23 mouse cellular contexts compared by ENCODE assay signal in genomic region chr13:92464698-92465097, GRCm38 (mm10). TPM values are rescaled to one million over a fixed set of nuclear protein-coding genes. Genes with fewer than 3 reads are reported as not detected.
"Had no signal": no experiment of that assay in that cellular context is flagged by ENCODE, and none has a peak within 500 bp of the region (broad histone marks: within the 10 kb centered on the region; RNA-seq: fewer than 3 reads in every experiment).

No protein-coding gene starts in this region.

- H3K36me3 ChIP-seq: limb, embryonic 12.5 days; limb, embryonic 15.5 days; liver, embryonic 13.5 days; midbrain, embryonic 15.5 days had no signal

- H3K4me3 ChIP-seq: limb, embryonic 12.5 days; limb, embryonic 15.5 days; liver, embryonic 13.5 days; midbrain, embryonic 12.5 days; midbrain, embryonic 15.5 days; neural tube, embryonic 12.5 days; neural tube, embryonic 15.5 days had no signal

- H3K4me1 ChIP-seq: limb, embryonic 12.5 days; limb, embryonic 15.5 days; liver, embryonic 13.5 days; midbrain, embryonic 12.5 days; midbrain, embryonic 15.5 days; neural tube, embryonic 12.5 days; neural tube, embryonic 15.5 days had no signal

- H3K9ac ChIP-seq: limb, embryonic 12.5 days; limb, embryonic 15.5 days; liver, embryonic 13.5 days; midbrain, embryonic 12.5 days; midbrain, embryonic 15.5 days; neural tube, embryonic 12.5 days; neural tube, embryonic 15.5 days had no signal

- H3K4me2 ChIP-seq: limb, embryonic 12.5 days; limb, embryonic 15.5 days; liver, embryonic 13.5 days; midbrain, embryonic 12.5 days; midbrain, embryonic 15.5 days; neural tube, embryonic 12.5 days; neural tube, embryonic 15.5 days had no signal

- H3K27ac ChIP-seq: kidney, postnatal 0 days; limb, embryonic 12.5 days; limb, embryonic 15.5 days; liver, embryonic 13.5 days; midbrain, embryonic 12.5 days; midbrain, embryonic 15.5 days; neural tube, embryonic 12.5 days; neural tube, embryonic 15.5 days had no signal

- H3K9me3 ChIP-seq: limb, embryonic 12.5 days; limb, embryonic 15.5 days; liver, embryonic 13.5 days; midbrain, embryonic 12.5 days; midbrain, embryonic 15.5 days; neural tube, embryonic 12.5 days; neural tube, embryonic 15.5 days had no signal

- DNase-seq: kidney, adult 18-20 months; kidney, postnatal 25 days; left cerebral cortex, postnatal 4 days; liver, embryonic 13.5 days; lung, adult 2 months; lung, postnatal 14 days; lung, postnatal 4 days; right cerebral cortex, adult 18-20 months; right cerebral cortex, postnatal 14 days; right cerebral cortex, postnatal 4 days; thymus, adult 2 months; thymus, postnatal 14 days; thymus, postnatal 4 days had no signal

- H3K27me3 ChIP-seq: limb, embryonic 12.5 days; limb, embryonic 15.5 days; liver, embryonic 13.5 days; midbrain, embryonic 12.5 days; midbrain, embryonic 15.5 days; neural tube, embryonic 12.5 days; neural tube, embryonic 15.5 days had no signal

- ATAC-seq: inflammation-experienced regulatory T-cells, adult 6 months; midbrain, embryonic 15.5 days had no signal

RNA-seq across cellular contexts. Expression of gene Fam151b, which starts 19.1 kb away (rescaled TPM):
- polyA plus RNA-seq: lung, embryonic 16.5 days; neural tube, embryonic 12.5 days had no signal

RNA-seq across cellular contexts. Expression of gene Ankrd34b, which starts 39.0 kb away (rescaled TPM):
- total RNA-seq: megakaryocyte progenitor cell, adult 5-6 weeks had no signal
- polyA plus RNA-seq: limb, embryonic 12.5 days had no signal
